Mouse (Mus musculus) stomach, embryonic 14.5 days (tissue): Measurements from ENCODE around the gene Smarca4. TPM values are rescaled to one million over a fixed set of nuclear protein-coding genes. Genes with fewer than 3 reads are reported as not detected.

Source experiments
- ATAC-seq: fragments of 200-750 bp; cut with Nextera tagmentation; 2 replicates; pipeline ENCODE4 v1.8.0; 2017; ENCODE audit warnings: low read depth, moderate TSS enrichment; ENCODE audit not compliant: insufficient number of reproducible peaks, insufficient read depth, low FRiP score
- H3K27ac ChIP-seq: fragments of 300-500 bp; sonication (generic); 2 replicates; pipeline ENCODE4 v1.5.1; 2014; ENCODE audit warnings: mild to moderate bottlenecking, low read length, moderate library complexity, mixed read lengths
- H3K27me3 ChIP-seq: fragments of 300-500 bp; sonication (generic); 2 replicates; pipeline ENCODE4 v1.6.1; 2014; ENCODE audit warnings: low read length, control low read depth, mixed read lengths; ENCODE audit not compliant: control insufficient read depth, insufficient read depth
- H3K36me3 ChIP-seq: fragments of 300-500 bp; sonication (generic); 2 replicates; pipeline ENCODE4 v1.6.1; 2014; ENCODE audit warnings: mild to moderate bottlenecking, control low read depth, low read length, moderate library complexity, mixed read lengths; ENCODE audit not compliant: control insufficient read depth, insufficient read depth
- H3K4me1 ChIP-seq: fragments of 300-500 bp; sonication (generic); 2 replicates; pipeline ENCODE4 v1.6.1; 2014; ENCODE audit warnings: low read length, control low read depth, mixed read lengths; ENCODE audit not compliant: control insufficient read depth, insufficient read depth
- H3K4me2 ChIP-seq: fragments of 300-500 bp; sonication (generic); replicated peaks from 2 replicates; pipeline ENCODE4 v1.6.1; 2014; ENCODE audit warnings: low read depth, low read length, control low read depth
- H3K4me3 ChIP-seq: fragments of 300-500 bp; sonication (generic); 2 replicates; pipeline ENCODE4 v1.5.1; 2014; ENCODE audit warnings: low read depth, low read length, control low read depth
- H3K9ac ChIP-seq: fragments of 300-500 bp; sonication (generic); replicated peaks from 2 replicates; pipeline ENCODE4 v1.6.1; 2014; ENCODE audit warnings: low read depth, mild to moderate bottlenecking, control low read depth, low read length, moderate library complexity, mixed read lengths
- H3K9me3 ChIP-seq: fragments of 300-500 bp; sonication (generic); 2 replicates; pipeline ENCODE4 v1.6.1; 2016; ENCODE audit warnings: low read depth, low read length, control low read depth; ENCODE audit not compliant: control insufficient read depth
- WGBS: fragments of 180-500 bp; shearing (Covaris S2); extraction: QIAGEN DNeasy Blood & Tissue Kit; methylation state at CpG from one replicate; pipeline ENCODE4 v1.1.7; 2014; 5-methylcytosine and 5-hydroxymethylcytosine counted together
- polyA plus RNA-seq: library from polyadenylated mRNA; unstranded; fragments of >200 nt; fragmentation: Nextera tagmentation; extraction: Ambion mirVana; gene quantifications from 2 replicates; pipeline ENCODE4 v1.2.1, GENCODE M21; 2014

Smarca4 gene
- polyA plus RNA-seq, 1 experiment from 2014 or later, result 95.0 TPM

DNA sequence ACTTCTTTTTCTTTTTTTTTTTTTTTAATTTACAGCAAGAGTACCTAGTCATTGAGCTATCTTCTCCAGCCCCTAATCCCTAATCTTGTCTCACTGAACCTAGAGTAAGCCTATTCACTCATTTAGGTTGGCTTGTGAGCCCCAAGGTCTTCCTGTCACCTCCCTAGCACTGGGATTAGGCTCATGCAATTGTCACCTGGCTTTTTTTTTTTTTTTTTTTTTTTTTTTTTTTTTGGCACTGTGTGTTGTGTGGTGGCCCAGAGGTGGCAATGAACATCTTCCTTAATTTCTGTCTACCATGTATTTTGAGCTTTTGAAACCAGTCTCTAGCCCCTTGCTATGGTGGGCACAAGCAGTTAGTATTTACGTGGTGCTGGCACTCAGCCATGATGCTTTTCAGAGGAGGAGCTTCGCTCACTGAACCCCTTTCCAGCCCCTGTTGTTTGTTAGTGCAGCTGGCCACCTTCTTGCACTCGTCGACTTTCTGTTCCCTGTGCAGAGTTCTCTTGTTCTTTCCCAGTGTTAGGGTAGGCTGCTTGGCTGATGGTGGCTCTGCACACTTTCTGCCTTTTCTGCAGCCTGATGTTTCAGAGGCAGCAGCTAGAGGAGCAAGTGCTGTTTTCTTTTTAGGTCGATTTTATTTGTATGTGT, 11.3 kb downstream of the Smarca4 start:
- H3K9ac ChIP-seq, result no peak overlapping the region
- 76% methylated on average over 5 of the region's 5 CpGs for WGBS
- no peak overlapping the region for H3K4me2 ChIP-seq
- H3K36me3 ChIP-seq, result peaks cover 3% of the 10 kb centered on the region; the same call in 1 of the 2 replicates
- H3K27ac ChIP-seq, result no peak overlapping the region
- no peak for ATAC-seq
- no peaks in the 10 kb centered on the region for H3K27me3 ChIP-seq
- no peaks in the 10 kb centered on the region for H3K4me1 ChIP-seq
- no peaks in the 10 kb centered on the region for H3K9me3 ChIP-seq
- no peak overlapping the region for H3K4me3 ChIP-seq

DNA sequence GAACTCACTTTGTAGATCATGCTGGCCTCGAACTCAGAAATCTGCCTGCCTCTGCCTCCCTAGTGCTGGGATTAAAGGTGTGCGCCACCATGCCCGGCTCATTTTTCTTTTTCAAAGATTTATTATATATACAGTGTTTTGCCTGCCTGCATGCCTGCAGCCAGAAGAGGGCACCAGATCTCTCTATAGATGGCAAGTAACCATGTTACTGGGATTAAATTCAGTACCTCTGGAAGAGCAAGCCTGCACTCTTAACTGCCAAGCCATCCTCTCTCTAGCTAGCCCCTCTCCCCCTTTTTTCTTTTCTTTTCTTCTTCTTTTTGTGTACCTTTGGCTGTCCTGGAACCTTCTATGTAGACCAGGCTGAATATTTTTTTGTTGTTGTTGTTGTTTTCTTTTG, 14.7 kb downstream of the Smarca4 start:
- Histone ChIP-seq H3K9me3 (no peaks in the 10 kb centered on the region), H3K4me2 (no peak overlapping the region), H3K27me3 (no peaks in the 10 kb centered on the region), H3K27ac (no peak overlapping the region), H3K9ac (no peak overlapping the region), H3K36me3 (peaks cover 35% of the 10 kb centered on the region), H3K4me3 (no peak overlapping the region), H3K4me1 (no peaks in the 10 kb centered on the region)
- no peak for ATAC-seq
- 73% methylated on average over 3 of the region's 3 CpGs for WGBS

DNA sequence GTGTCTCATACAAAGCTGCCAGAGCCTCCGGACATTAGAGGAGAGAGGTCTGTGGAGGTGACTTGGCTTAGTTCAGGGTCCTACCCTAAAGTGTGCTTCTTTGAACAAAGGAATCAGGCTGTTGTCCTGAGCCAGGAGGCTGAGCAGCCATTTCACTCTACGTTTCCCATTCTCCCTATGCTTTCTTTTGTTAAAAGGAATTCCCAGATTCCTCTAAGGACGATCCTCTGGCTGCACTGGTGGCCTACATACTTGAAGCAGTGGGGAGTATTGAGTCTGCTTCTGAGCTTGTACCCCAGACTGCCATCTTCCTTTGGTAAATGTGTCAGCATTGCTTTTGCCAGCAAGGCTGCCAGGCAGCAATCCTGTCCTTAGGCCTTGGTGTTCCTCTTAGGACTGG, 17.1 kb downstream of the Smarca4 start:
- no peaks in the 10 kb centered on the region for H3K27me3 ChIP-seq
- H3K4me3 ChIP-seq, result no peak overlapping the region
- no peak for ATAC-seq
- H3K4me2 ChIP-seq, result no peak overlapping the region
- H3K9ac ChIP-seq, result no peak overlapping the region
- H3K4me1 ChIP-seq, result no peaks in the 10 kb centered on the region
- peaks cover 57% of the 10 kb centered on the region for H3K36me3 ChIP-seq
- 81% methylated on average over 3 of the region's 3 CpGs for WGBS
- H3K27ac ChIP-seq, result no peak overlapping the region
- H3K9me3 ChIP-seq, result no peaks in the 10 kb centered on the region

DNA sequence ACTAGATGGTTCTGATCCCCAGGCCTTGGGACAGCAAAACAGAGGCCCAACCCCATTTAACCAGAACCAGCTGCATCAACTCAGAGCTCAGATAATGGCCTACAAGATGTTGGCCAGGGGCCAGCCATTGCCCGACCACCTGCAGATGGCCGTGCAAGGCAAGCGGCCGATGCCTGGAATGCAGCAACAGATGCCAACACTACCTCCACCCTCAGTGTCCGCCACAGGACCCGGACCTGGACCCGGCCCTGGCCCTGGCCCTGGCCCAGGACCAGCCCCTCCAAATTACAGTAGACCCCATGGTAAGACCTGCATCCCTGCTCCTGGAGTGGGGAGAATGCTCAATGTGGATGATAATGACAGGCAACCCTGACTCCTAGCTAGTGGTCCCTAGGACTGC, 19.7 kb downstream of the Smarca4 start:
- Histone ChIP-seq H3K9me3 (no peaks in the 10 kb centered on the region), H3K36me3 (peaks cover 80% of the 10 kb centered on the region), H3K27me3 (no peaks in the 10 kb centered on the region), H3K4me1 (no peaks in the 10 kb centered on the region), H3K4me3 (no peak overlapping the region), H3K9ac (no peak overlapping the region), H3K4me2 (no peak overlapping the region), H3K27ac (no peak overlapping the region)
- no peak for ATAC-seq
- WGBS, result 63% methylated on average over 7 of the region's 7 CpGs

DNA sequence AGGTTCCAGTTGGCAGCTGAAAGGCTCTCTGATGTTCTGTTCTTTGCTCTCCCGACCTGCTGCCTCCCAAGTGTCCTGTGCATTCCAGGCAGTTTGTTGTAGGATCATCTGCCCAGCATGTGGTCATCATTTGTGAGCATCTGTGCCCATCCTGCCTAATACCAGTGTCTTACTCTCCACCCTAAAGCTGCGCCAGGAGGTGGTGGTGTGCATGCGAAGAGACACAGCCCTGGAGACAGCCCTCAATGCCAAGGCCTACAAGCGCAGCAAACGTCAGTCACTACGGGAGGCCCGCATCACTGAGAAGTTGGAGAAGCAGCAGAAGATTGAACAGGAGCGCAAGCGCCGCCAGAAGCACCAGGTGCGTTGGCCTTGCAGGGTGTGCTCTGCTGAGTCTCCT, 23.1 kb downstream of the Smarca4 start:
- H3K27me3 ChIP-seq, result no peaks in the 10 kb centered on the region
- H3K27ac ChIP-seq, result no peak overlapping the region
- H3K4me2 ChIP-seq, result no peak overlapping the region
- H3K9ac ChIP-seq, result no peak overlapping the region
- ATAC-seq, result no peak
- WGBS, result 97% methylated on average over 11 of the region's 11 CpGs
- H3K36me3 ChIP-seq, result peaks cover 94% of the 10 kb centered on the region
- no peaks in the 10 kb centered on the region for H3K9me3 ChIP-seq
- H3K4me1 ChIP-seq, result no peaks in the 10 kb centered on the region
- no peak overlapping the region for H3K4me3 ChIP-seq

DNA sequence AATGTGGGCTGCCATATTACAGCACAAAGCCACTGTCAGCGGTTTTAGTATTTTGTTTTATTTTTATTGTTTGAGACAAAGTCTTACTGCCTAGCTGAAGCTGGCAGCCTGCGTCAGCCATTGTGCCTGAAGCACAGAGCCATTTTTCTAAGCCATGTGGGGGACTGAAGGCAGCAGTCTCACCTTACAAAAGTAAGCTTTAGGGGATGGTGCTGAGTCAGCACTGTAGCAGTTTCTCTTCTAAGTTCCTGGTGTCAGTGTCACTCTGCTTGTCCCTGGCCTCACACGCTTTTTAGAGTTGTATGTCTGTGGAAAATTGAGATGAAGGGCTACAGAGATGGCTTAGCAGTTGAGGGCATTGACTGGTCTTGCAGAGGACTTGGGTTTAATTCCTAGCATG, 30.4 kb downstream of the Smarca4 start:
- H3K36me3 ChIP-seq, result peaks cover 76% of the 10 kb centered on the region
- no peak overlapping the region for H3K9ac ChIP-seq
- H3K27ac ChIP-seq, result no peak overlapping the region
- no peak overlapping the region for H3K4me3 ChIP-seq
- no peak overlapping the region for H3K4me2 ChIP-seq
- ATAC-seq, result no peak
- H3K4me1 ChIP-seq, result no peaks in the 10 kb centered on the region
- H3K27me3 ChIP-seq, result no peaks in the 10 kb centered on the region
- no peaks in the 10 kb centered on the region for H3K9me3 ChIP-seq
- WGBS, result 97% methylated on average over 3 of the region's 3 CpGs

DNA sequence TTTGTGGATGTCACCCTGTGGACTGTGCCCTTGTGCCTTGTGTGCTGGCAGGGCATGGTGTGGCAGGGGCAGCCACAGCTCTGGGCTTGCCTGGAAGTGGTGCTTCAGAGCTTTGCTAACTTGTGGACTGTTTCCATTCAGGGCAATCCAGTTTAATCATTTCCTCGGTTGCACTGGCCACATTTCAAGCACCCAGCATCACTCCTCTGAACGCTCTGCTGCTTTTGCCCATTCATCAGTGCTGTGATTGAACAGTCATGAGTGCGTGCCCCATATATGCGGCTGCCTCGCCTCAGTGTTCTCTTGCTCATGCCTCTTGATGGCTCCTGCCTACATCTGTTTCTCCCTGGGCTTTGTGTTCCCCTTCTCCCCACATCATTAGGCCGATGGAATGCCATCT, 31.8 kb downstream of the Smarca4 start:
- 92% methylated on average over 6 of the region's 6 CpGs for WGBS
- no peak for ATAC-seq
- H3K27ac ChIP-seq, result no peak overlapping the region
- H3K4me1 ChIP-seq, result no peaks in the 10 kb centered on the region
- H3K4me2 ChIP-seq, result no peak overlapping the region
- no peaks in the 10 kb centered on the region for H3K9me3 ChIP-seq
- H3K9ac ChIP-seq, result no peak overlapping the region
- H3K36me3 ChIP-seq, result peaks cover 67% of the 10 kb centered on the region
- H3K4me3 ChIP-seq, result no peak overlapping the region
- no peaks in the 10 kb centered on the region for H3K27me3 ChIP-seq

DNA sequence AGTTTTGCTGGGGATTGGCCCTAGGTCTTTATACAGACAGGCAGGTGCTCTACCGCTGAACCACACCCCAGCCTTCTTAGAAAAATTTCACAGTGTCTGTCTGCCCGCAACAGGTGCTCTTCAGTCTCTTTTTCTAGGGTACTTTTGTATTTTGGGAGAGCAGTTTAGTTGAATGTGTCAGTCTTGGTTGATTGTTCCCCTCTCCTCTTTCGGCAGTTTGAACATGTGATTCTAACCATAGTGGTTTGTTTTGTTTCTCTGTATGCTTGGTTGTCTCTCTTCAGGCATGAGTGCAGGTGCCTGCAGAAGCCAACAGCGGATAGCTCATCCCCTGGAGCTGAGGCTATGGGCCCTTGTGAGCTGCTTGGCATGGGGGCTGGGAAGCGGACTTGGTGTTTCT, 36.3 kb downstream of the Smarca4 start:
- no peaks in the 10 kb centered on the region for H3K9me3 ChIP-seq
- no peak overlapping the region for H3K9ac ChIP-seq
- H3K4me3 ChIP-seq, result no peak overlapping the region
- H3K4me1 ChIP-seq, result no peaks in the 10 kb centered on the region
- WGBS, result 92% methylated on average over 5 of the region's 5 CpGs
- ATAC-seq, result no peak
- H3K27ac ChIP-seq, result no peak overlapping the region
- H3K36me3 ChIP-seq, result peaks cover 62% of the 10 kb centered on the region
- no peaks in the 10 kb centered on the region for H3K27me3 ChIP-seq
- H3K4me2 ChIP-seq, result no peak overlapping the region

DNA sequence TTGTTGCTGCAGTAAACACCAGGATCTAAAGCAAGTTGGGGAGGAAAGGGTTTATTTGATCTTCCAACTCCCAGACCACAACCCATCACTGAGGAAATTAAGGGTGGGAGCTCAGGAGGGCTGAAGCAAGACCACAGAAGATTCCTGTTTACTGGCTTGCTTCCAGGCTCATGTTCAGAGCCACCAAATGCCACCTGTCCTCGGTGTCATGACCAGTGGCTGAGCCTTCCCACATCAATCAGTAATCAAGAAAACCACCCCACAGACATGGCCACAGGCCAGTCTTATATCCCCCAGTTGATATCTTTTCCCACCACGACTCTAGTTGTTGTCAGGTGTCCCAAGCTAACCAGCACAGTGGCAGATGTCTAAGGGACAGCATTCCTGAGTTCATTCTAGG, 37.3 kb downstream of the Smarca4 start:
- H3K9me3 ChIP-seq, result no peaks in the 10 kb centered on the region
- H3K9ac ChIP-seq, result no peak overlapping the region
- no peaks in the 10 kb centered on the region for H3K27me3 ChIP-seq
- H3K4me1 ChIP-seq, result no peaks in the 10 kb centered on the region
- peaks cover 56% of the 10 kb centered on the region for H3K36me3 ChIP-seq
- H3K4me3 ChIP-seq, result no peak overlapping the region
- no peak overlapping the region for H3K4me2 ChIP-seq
- no peak for ATAC-seq
- no peak overlapping the region for H3K27ac ChIP-seq
- WGBS, result 85% methylated on average over 2 of the region's 2 CpGs
